Mouse (Mus musculus): ENCODE measurements at regions not wholly inside any gene's neighbourhood (a gene's known extent, or its start where the extent isn't known, plus 50 kb on each side); places are given as distances from the start of the nearest gene placed in this dataset.
A peak's percentile ranks its signal among the peaks of the same experiment; 100 is the strongest.

- TF ChIP-seq CTCF (conservative IDR thresholded peaks at IDR 0.05), result no peak
- Histone ChIP-seq H3K27ac (no peak overlapping the region), H3K4me3 (no peak overlapping the region)
- DNase-seq (ENCODE audit: low spot score in 2 of 2), result no peak
Measured at GRCm38 (mm10) chr15:93880302-93880701, 284.6 kb upstream of the Prickle1 start.

GRCm38 (mm10) chr15:93879006-93879405, 283.3 kb upstream of the Prickle1 start:
- Histone ChIP-seq H3K4me3 (no peak overlapping the region), H3K27ac (0 out of 2 replicates have a peak overlapping the region, but pooled peaks have one; percentile 28)
- DNase-seq (ENCODE audit: low spot score in 2 of 2), result peak; percentile 18 to 29
- no peak for TF ChIP-seq CTCF (conservative IDR thresholded peaks at IDR 0.05)

DNA sequence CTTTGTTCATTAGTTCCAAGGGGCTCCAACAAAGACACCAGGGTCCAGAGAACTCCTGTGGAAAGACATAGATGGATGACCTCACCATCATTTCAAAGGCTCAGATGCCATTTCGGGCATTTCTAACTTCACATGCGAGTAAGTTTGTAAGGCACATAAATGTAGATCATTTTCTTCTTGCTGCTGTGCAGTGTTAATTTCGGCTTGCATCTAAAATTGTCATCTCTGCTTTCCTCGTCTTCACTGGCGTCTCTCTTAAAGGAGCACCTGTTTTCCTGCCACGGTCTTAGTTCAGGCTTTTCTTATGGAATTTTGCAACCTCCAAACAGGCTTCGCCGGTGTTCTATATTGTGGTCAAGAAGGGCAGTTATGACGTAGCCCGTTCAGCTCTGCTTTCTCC, 280.6 kb upstream of the Prickle1 start:
- no peak overlapping the region for H3K4me3 ChIP-seq
- H3K27ac ChIP-seq, result peak overlapping the region; percentile 77
- DNase-seq (ENCODE audit: low spot score in 2 of 2), result no peak
- TF ChIP-seq CTCF (conservative IDR thresholded peaks at IDR 0.05), result no peak

GRCm38 (mm10) chr15:93875685-93876084, 280.0 kb upstream of the Prickle1 start:
- TF ChIP-seq CTCF (conservative IDR thresholded peaks at IDR 0.05), result no peak
- no peak overlapping the region for H3K4me3 ChIP-seq
- DNase-seq (ENCODE audit: low spot score in 2 of 2), result no peak
- peak overlapping the region; percentile 77 for H3K27ac ChIP-seq

GRCm38 (mm10) chr15:93874206-93874605, 278.5 kb upstream of the Prickle1 start:
- TF ChIP-seq CTCF (conservative IDR thresholded peaks at IDR 0.05), result no peak
- Histone ChIP-seq H3K4me3 (no peak overlapping the region; the same call in 1 of the 2 replicates), H3K27ac (peak overlapping the region; percentile 79; the same call in 1 of the 2 replicates)
- DNase-seq (ENCODE audit: low spot score in 2 of 2), result peak; percentile 78 to 82

GRCm38 (mm10) chr15:93857336-93857901, 261.7 kb upstream of the Prickle1 start:
- peak overlapping the region; percentile 43; the same call in 1 of the 2 replicates for H3K27ac ChIP-seq
- no peak for DNase-seq (ENCODE audit: low spot score in 2 of 2)
- no peak for TF ChIP-seq CTCF (conservative IDR thresholded peaks at IDR 0.05)
- no peak overlapping the region for H3K4me3 ChIP-seq

- no peak for DNase-seq (ENCODE audit: low spot score in 2 of 2)
- H3K27ac ChIP-seq, result no peak overlapping the region
- no peak overlapping the region for H3K4me3 ChIP-seq
- no peak for TF ChIP-seq CTCF (conservative IDR thresholded peaks at IDR 0.05)
Measured at GRCm38 (mm10) chr15:93853221-93853620, 257.5 kb upstream of the Prickle1 start.

DNA sequence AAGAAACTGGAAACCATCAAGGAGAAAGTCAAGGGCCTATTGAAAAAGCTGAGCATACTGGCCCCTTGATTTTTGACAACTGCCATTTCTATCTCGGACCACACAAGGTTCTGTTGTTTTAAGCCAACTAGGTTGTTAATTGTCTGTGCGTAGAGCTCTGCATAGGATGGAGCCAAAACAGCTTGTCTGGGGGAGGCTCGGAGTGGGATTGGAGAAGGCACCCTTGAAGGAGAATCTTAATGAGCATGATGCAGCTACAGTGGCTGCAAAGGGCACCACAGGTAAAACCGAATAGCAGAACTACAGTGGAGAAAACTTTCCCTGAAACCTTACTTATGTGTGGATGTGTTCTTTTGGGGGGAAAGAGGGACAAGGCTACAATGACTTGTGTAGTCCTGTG, 256.4 kb upstream of the Prickle1 start:
- no peak overlapping the region for H3K27ac ChIP-seq
- TF ChIP-seq CTCF (conservative IDR thresholded peaks at IDR 0.05), result no peak
- DNase-seq (ENCODE audit: low spot score in 2 of 2), result no peak
- H3K4me3 ChIP-seq, result no peak overlapping the region

- DNase-seq (ENCODE audit: low spot score in 2 of 2), result no peak
- peak overlapping the region; percentile 23; the same call in 1 of the 2 replicates for H3K27ac ChIP-seq
- no peak overlapping the region for H3K4me3 ChIP-seq
- no peak for TF ChIP-seq CTCF (conservative IDR thresholded peaks at IDR 0.05)
Measured at GRCm38 (mm10) chr15:93850388-93850787, 254.7 kb upstream of the Prickle1 start.

DNA sequence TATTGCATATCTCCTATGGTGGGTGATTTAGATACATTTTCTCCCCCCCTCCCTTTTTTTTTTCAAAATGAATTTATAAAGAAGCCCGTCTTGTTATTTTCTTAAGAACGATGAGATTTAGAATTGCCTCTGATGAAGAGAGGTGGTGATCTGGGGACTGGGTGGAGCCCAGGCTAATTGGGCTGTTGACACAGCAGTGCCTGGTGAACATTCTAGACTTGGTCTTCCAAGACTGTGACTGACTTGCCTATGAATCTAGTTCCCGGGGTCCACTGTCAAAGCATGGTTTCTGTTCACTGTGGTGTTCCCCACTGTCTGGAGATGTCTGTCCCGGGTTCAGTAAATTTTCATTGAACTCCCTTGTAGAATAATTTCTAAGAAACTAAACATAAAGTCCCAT, 253.1 kb upstream of the Prickle1 start:
- no peak for DNase-seq (ENCODE audit: low spot score in 2 of 2)
- Histone ChIP-seq H3K27ac (no peak overlapping the region), H3K4me3 (no peak overlapping the region)
- TF ChIP-seq CTCF (conservative IDR thresholded peaks at IDR 0.05), result no peak

GRCm38 (mm10) chr15:93846797-93847196, 251.1 kb upstream of the Prickle1 start:
- DNase-seq (ENCODE audit: low spot score in 2 of 2), result no peak
- no peak overlapping the region for H3K4me3 ChIP-seq
- no peak overlapping the region; the same call in 1 of the 2 replicates for H3K27ac ChIP-seq
- no peak for TF ChIP-seq CTCF (conservative IDR thresholded peaks at IDR 0.05)

DNA sequence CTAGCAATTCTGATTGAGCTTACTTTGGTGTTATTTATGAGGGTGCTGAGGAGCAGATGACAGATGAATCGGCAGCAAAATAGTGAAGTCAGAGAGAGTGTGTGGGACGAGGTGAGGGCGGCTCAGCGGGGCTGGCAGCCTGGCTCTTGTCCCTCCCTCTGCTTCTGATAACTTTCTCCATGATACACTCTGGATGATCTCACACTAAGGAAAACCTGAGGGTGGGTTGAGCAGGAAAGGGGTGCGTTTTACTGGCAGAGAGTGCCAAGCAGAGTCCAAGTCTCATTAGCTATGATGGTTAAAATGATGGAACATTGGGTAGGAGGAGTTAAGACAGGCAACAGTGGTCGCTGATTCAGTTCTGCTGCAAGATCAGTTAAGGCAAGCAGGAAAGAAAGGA, 250.1 kb upstream of the Prickle1 start:
- Histone ChIP-seq H3K27ac (peak overlapping the region; percentile 83), H3K4me3 (no peak overlapping the region)
- peak; percentile 68 to 88 for DNase-seq (ENCODE audit: low spot score in 2 of 2)
- no peak for TF ChIP-seq CTCF (conservative IDR thresholded peaks at IDR 0.05)

GRCm38 (mm10) chr15:93832956-93833355, 237.3 kb upstream of the Prickle1 start:
- DNase-seq (ENCODE audit: low spot score in 2 of 2), result no peak
- TF ChIP-seq CTCF (conservative IDR thresholded peaks at IDR 0.05), result no peak
- H3K27ac ChIP-seq, result peak overlapping the region; percentile 43; the same call in 1 of the 2 replicates
- peak overlapping the region; percentile 36; the same call in 1 of the 2 replicates for H3K4me3 ChIP-seq

DNA sequence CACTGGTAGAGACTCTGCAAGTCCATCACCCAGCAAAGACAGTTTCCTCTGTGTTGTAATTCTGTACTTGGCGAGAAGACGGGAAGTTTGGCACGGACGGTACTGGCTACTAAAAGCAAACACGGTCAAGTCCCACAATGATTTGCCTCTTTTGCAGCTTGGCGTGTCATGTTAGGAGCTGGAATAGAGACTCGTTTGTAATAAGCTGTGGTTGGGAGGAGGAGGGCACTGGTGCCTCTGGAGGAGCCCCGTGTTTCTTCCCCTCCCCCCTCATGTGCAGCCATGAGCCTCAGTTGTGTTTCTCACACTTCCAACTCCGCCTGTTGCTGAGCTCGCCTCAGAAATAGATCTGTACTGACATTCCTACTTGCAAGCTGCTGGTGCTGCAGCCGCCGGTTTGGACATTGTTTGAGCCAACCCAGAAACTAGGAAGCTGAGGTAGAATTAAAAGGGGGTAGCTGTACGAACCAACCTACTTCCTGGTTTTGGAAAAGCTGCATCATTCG, 236.8 kb upstream of the Prickle1 start:
- H3K27ac ChIP-seq, result peak overlapping the region; percentile 43
- peak; percentile 28 to 49 for DNase-seq (ENCODE audit: low spot score in 2 of 2)
- no peak for TF ChIP-seq CTCF (conservative IDR thresholded peaks at IDR 0.05)
- H3K4me3 ChIP-seq, result peak overlapping the region; percentile 36

All from layer of hippocampus, adult 2 months (tissue).